Mouse (Mus musculus) heart, adult 18-20 months (tissue): Measurements from ENCODE around the gene Cyp11a1. TPM values are rescaled to one million over a fixed set of nuclear protein-coding genes. Genes with fewer than 3 reads are reported as not detected.

Source experiments
- total RNA-seq, 2 experiments: library from RNA; stranded (reverse); gene quantifications; 2 replicates each; pipeline ENCODE4 v1.2.3; 2021

The Cyp11a1 gene
- total RNA-seq, 2 experiments from 2014 or later, result not detected

Other genes with a start within 250 kb of the Cyp11a1 start
- gene Clk3, start 240.6 kb upstream of the Cyp11a1 start, total RNA-seq, result 10 to 100 TPM; 21.3 to 29.0 TPM
- 1 to 10 TPM; 3.7 to 4.9 TPM for gene Arid3b, start 169.6 kb upstream of the Cyp11a1 start, total RNA-seq
- 10 to 100 TPM; 84.5 to 91.1 TPM for gene Ubl7, start 95.4 kb upstream of the Cyp11a1 start, total RNA-seq
- 10 to 100 TPM; 31.7 to 31.8 TPM for gene Sema7a, start 66.3 kb upstream of the Cyp11a1 start, total RNA-seq
- gene Stra6, start 57.4 kb downstream of the Cyp11a1 start, total RNA-seq, result under 1 TPM; 0.30 to 0.44 TPM
- gene Ccdc33, start 112.4 kb downstream of the Cyp11a1 start, total RNA-seq, result 1 to 10 TPM in 1 of 2 experiments, not detected in 1; 1.2 TPM
- 10 to 100 TPM; 19.2 to 19.8 TPM for gene Islr, start 197.9 kb downstream of the Cyp11a1 start, total RNA-seq
- 1 to 10 TPM in 1 of 2 experiments, under 1 TPM in 1; 0.42 to 1.7 TPM for gene Islr2, start 197.9 kb downstream of the Cyp11a1 start, total RNA-seq
- gene Pml, start 243.4 kb downstream of the Cyp11a1 start, total RNA-seq, result 1 to 10 TPM; 8.1 to 8.8 TPM
- 10 to 100 TPM; 10.2 to 10.5 TPM for gene Stoml1, start 246.8 kb downstream of the Cyp11a1 start, total RNA-seq